Mouse (Mus musculus): ENCODE data around the gene Cobll1. TPM values are rescaled to one million over a fixed set of nuclear protein-coding genes. Genes with fewer than 3 reads are reported as not detected.

The Cobll1 gene
- total RNA-seq, 2 experiments from 2014 or later: 2.9 TPM; not detected in 1

GRCm38 (mm10) chr2:65238171-65238963, 836 bp downstream of the Cobll1 start:
- ATAC-seq (replicated peaks; ENCODE audit: low FRiP score, poor library complexity, severe bottlenecking): no peak

GRCm38 (mm10) chr2:65237610-65238170, 1.5 kb downstream of the Cobll1 start:
- no peak for ATAC-seq (replicated peaks; ENCODE audit: low FRiP score, poor library complexity, severe bottlenecking)

GRCm38 (mm10) chr2:65237116-65237515, 2.1 kb downstream of the Cobll1 start:
- ATAC-seq (replicated peaks; ENCODE audit: low FRiP score, poor library complexity, severe bottlenecking): no peak

- no peak for ATAC-seq (replicated peaks; ENCODE audit: low FRiP score, poor library complexity, severe bottlenecking)
Observed at GRCm38 (mm10) chr2:65236644-65237043, 2.6 kb downstream of the Cobll1 start.

GRCm38 (mm10) chr2:65232756-65233535, 6.3 kb downstream of the Cobll1 start:
- ATAC-seq (replicated peaks; ENCODE audit: low FRiP score, poor library complexity, severe bottlenecking): no peak

GRCm38 (mm10) chr2:65228426-65228825, 10.8 kb downstream of the Cobll1 start:
- ATAC-seq (replicated peaks; ENCODE audit: low FRiP score, poor library complexity, severe bottlenecking): no peak

- ATAC-seq (replicated peaks; ENCODE audit: low FRiP score, poor library complexity, severe bottlenecking): no peak
Observed at GRCm38 (mm10) chr2:65227898-65228290, 11.3 kb downstream of the Cobll1 start.

GRCm38 (mm10) chr2:65227154-65227897, 11.9 kb downstream of the Cobll1 start:
- no peak for ATAC-seq (replicated peaks; ENCODE audit: low FRiP score, poor library complexity, severe bottlenecking)

GRCm38 (mm10) chr2:65226494-65226893, 12.7 kb downstream of the Cobll1 start:
- ATAC-seq (replicated peaks; ENCODE audit: low FRiP score, poor library complexity, severe bottlenecking): no peak

- ATAC-seq (replicated peaks; ENCODE audit: low FRiP score, poor library complexity, severe bottlenecking): no peak
Observed at GRCm38 (mm10) chr2:65223956-65224735, 15.1 kb downstream of the Cobll1 start.

GRCm38 (mm10) chr2:65223012-65223411, 16.2 kb downstream of the Cobll1 start:
- no peak for ATAC-seq (replicated peaks; ENCODE audit: low FRiP score, poor library complexity, severe bottlenecking)

GRCm38 (mm10) chr2:65221646-65222045, 17.6 kb downstream of the Cobll1 start:
- ATAC-seq (replicated peaks; ENCODE audit: low FRiP score, poor library complexity, severe bottlenecking): 0 out of 2 replicates have a peak, but pooled peaks have one; percentile 19

- ATAC-seq (replicated peaks; ENCODE audit: low FRiP score, poor library complexity, severe bottlenecking): no peak
Observed at GRCm38 (mm10) chr2:65220563-65220962, 18.6 kb downstream of the Cobll1 start.

GRCm38 (mm10) chr2:65219375-65220135, 19.6 kb downstream of the Cobll1 start:
- ATAC-seq (replicated peaks; ENCODE audit: low FRiP score, poor library complexity, severe bottlenecking): no peak

- ATAC-seq (replicated peaks; ENCODE audit: low FRiP score, poor library complexity, severe bottlenecking): no peak
Observed at GRCm38 (mm10) chr2:65218318-65218717, 20.9 kb downstream of the Cobll1 start.

GRCm38 (mm10) chr2:65217677-65218076, 21.5 kb downstream of the Cobll1 start:
- ATAC-seq (replicated peaks; ENCODE audit: low FRiP score, poor library complexity, severe bottlenecking): no peak

- no peak for ATAC-seq (replicated peaks; ENCODE audit: low FRiP score, poor library complexity, severe bottlenecking)
Observed at GRCm38 (mm10) chr2:65216163-65216562, 23.0 kb downstream of the Cobll1 start.

- ATAC-seq (replicated peaks; ENCODE audit: low FRiP score, poor library complexity, severe bottlenecking): no peak
Observed at GRCm38 (mm10) chr2:65214556-65214955, 24.6 kb downstream of the Cobll1 start.

- ATAC-seq (replicated peaks; ENCODE audit: low FRiP score, poor library complexity, severe bottlenecking): no peak
Observed at GRCm38 (mm10) chr2:65213675-65214074, 25.5 kb downstream of the Cobll1 start.
